14 mouse cellular contexts compared by ENCODE assay signal in the genomic region with DNA sequence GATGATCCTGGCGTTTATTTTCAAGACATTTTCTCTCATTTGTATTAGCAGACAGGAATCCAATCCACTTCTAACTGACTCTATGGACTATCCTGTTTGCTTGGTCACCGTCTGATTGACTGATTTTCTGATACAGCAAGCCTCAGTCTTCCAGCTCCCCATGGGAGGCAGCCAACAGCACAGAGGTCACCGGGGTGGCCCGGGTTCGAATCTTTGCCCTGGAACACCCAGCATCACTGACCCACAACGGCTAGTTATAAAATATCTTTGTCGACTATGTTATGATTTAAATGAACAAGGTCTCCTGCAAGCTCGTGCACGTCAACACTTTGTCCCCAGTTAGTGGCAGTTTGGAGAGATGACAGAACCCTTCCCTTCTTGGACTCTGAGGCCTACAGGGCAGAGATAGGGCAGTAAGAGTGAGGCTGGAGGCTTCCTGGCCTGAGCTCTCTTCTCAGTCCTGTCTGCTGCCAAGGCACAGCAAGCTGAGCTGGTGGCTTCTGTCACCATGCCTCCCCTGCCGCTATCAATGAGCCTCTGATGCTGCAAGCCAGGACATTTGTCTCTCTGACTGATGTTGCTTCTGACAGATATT.
DNase-seq lines count a peak whose midpoint lies in the region; ATAC-seq and TF ChIP-seq lines count a peak whose summit lies in the region.
"Had no signal": no experiment of that assay in that cellular context is flagged by ENCODE, and none has a peak within 500 bp of the region (broad histone marks: within the 10 kb centered on the region; RNA-seq: fewer than 3 reads in every experiment).

No protein-coding gene starts in this region.

- 0 out of 2 replicates have a peak overlapping the region, but pooled peaks have one; percentile 3 for H3K9ac ChIP-seq in embryonic facial prominence, embryonic 13.5 days
- no peak overlapping the region for H3K9ac ChIP-seq in kidney, embryonic 16.5 days (replicated peaks; ENCODE audit: low read length)
- H3K9ac ChIP-seq: hindbrain, embryonic 14.5 days; limb, embryonic 15.5 days; lung, embryonic 15.5 days had no signal

- no peak overlapping the region for H3K4me2 ChIP-seq in embryonic facial prominence, embryonic 13.5 days
- no peak overlapping the region for H3K4me2 ChIP-seq in kidney, embryonic 16.5 days (replicated peaks; ENCODE audit: low read depth, low read length)
- H3K4me2 ChIP-seq: hindbrain, embryonic 14.5 days; limb, embryonic 15.5 days; lung, embryonic 15.5 days had no signal

- ATAC-seq in embryonic facial prominence, embryonic 13.5 days (ENCODE audit: insufficient number of reproducible peaks, insufficient read depth, low FRiP score, low TSS enrichment, low read depth): no peak
- ATAC-seq in kidney, embryonic 16.5 days (ENCODE audit: low FRiP score, low TSS enrichment): no peak

- peaks cover 5% of the 10 kb centered on the region; the same call in 1 of the 2 replicates for H3K4me1 ChIP-seq in embryonic facial prominence, embryonic 13.5 days
- peaks cover 10% of the 10 kb centered on the region; the same call in 1 of the 2 replicates for H3K4me1 ChIP-seq in embryonic facial prominence, embryonic 10.5 days
- no peaks in the 10 kb centered on the region for H3K4me1 ChIP-seq in kidney, adult 2 months (ENCODE audit: control insufficient read depth, insufficient read depth, low read length)
- H3K4me1 ChIP-seq in kidney, embryonic 16.5 days (ENCODE audit: insufficient read depth, low read length): peaks cover 7% of the 10 kb centered on the region; the same call in 1 of the 2 replicates

- TF ChIP-seq CTCF in kidney, adult 2 months (conservative IDR thresholded peaks at IDR 0.05; ENCODE audit: insufficient read depth, insufficient read length, low read depth, low read length): no peak

- no peak for DNase-seq in embryonic facial prominence, embryonic 10.5 days (ENCODE audit: low spot score)
- peak; percentile 78 for DNase-seq in kidney, adult 2 months
- peak; percentile 43 to 45 for DNase-seq in heart, adult 9 months (ENCODE audit: low spot score in 2 of 2)
- peak; percentile 38 to 72 for DNase-seq in kidney, postnatal 36 days
- DNase-seq in left cerebral cortex, adult 8-10 months (ENCODE audit: low spot score in 2 of 2): no peak
- DNase-seq in urinary bladder, postnatal 10 days (ENCODE audit: low spot score): no peak
- DNase-seq: adrenal gland, postnatal 25 days; thymus, adult 18-20 months had no signal

- no peak overlapping the region for H3K4me3 ChIP-seq in embryonic facial prominence, embryonic 13.5 days
- H3K4me3 ChIP-seq in embryonic facial prominence, embryonic 10.5 days: no peak overlapping the region
- no peak overlapping the region for H3K4me3 ChIP-seq in kidney, adult 2 months (ENCODE audit: insufficient read depth, low read depth, low read length)
- no peak overlapping the region for H3K4me3 ChIP-seq in kidney, embryonic 16.5 days (ENCODE audit: low read length)
- H3K4me3 ChIP-seq: limb, embryonic 15.5 days; lung, embryonic 15.5 days; megakaryocyte, embryonic 14.5 days had no signal

- H3K27ac ChIP-seq in embryonic facial prominence, embryonic 13.5 days: no peak overlapping the region
- H3K27ac ChIP-seq in embryonic facial prominence, embryonic 10.5 days (replicated peaks): no peak overlapping the region
- no peak overlapping the region for H3K27ac ChIP-seq in kidney, adult 2 months (ENCODE audit: insufficient read depth, low read depth, low read length)
- H3K27ac ChIP-seq in kidney, embryonic 16.5 days (ENCODE audit: low read length): no peak overlapping the region
- H3K27ac ChIP-seq: hindbrain, embryonic 14.5 days; limb, embryonic 15.5 days; lung, embryonic 15.5 days had no signal

- no peaks in the 10 kb centered on the region for H3K36me3 ChIP-seq in embryonic facial prominence, embryonic 13.5 days
- H3K36me3 ChIP-seq in embryonic facial prominence, embryonic 10.5 days (replicated peaks): peaks cover 12% of the 10 kb centered on the region; the same call in 1 of the 2 replicates
- H3K36me3 ChIP-seq in kidney, adult 2 months (ENCODE audit: control insufficient read depth, insufficient read depth, low read length): no peaks in the 10 kb centered on the region
- H3K36me3 ChIP-seq in kidney, embryonic 16.5 days (ENCODE audit: insufficient read depth, low read length): no peaks in the 10 kb centered on the region
- H3K36me3 ChIP-seq: limb, embryonic 15.5 days; lung, embryonic 15.5 days had no signal

- no peak for TF ChIP-seq POLR2A in kidney, adult 2 months (IDR thresholded peaks at IDR 0.05; ENCODE audit: low read depth, low read length)

- no peaks in the 10 kb centered on the region for H3K9me3 ChIP-seq in embryonic facial prominence, embryonic 13.5 days
- no peaks in the 10 kb centered on the region for H3K9me3 ChIP-seq in embryonic facial prominence, embryonic 10.5 days
- H3K9me3 ChIP-seq in kidney, embryonic 16.5 days (ENCODE audit: low read length): no peaks in the 10 kb centered on the region
- H3K9me3 ChIP-seq: limb, embryonic 15.5 days; lung, embryonic 15.5 days; megakaryocyte, embryonic 14.5 days had no signal

- H3K27me3 ChIP-seq in embryonic facial prominence, embryonic 13.5 days: no peaks in the 10 kb centered on the region
- H3K27me3 ChIP-seq in embryonic facial prominence, embryonic 10.5 days (replicated peaks; ENCODE audit: low read depth, poor library complexity, severe bottlenecking): no peaks in the 10 kb centered on the region
- H3K27me3 ChIP-seq in kidney, adult 2 months (replicated peaks; ENCODE audit: control insufficient read depth, insufficient read depth, low read length): no peaks in the 10 kb centered on the region
- no peaks in the 10 kb centered on the region for H3K27me3 ChIP-seq in kidney, embryonic 16.5 days (ENCODE audit: insufficient read depth, low read length)
- H3K27me3 ChIP-seq: limb, embryonic 15.5 days; lung, embryonic 15.5 days; megakaryocyte, embryonic 14.5 days had no signal

- WGBS in embryonic facial prominence, embryonic 13.5 days: 91% methylated on average over 10 of the region's 10 CpGs
- 91% methylated on average over 10 of the region's 10 CpGs for WGBS in embryonic facial prominence, embryonic 10.5 days
- 81% methylated on average over 10 of the region's 10 CpGs for WGBS in kidney, adult 2 months
- 78% methylated on average over 10 of the region's 10 CpGs for WGBS in kidney, embryonic 16.5 days

Comparison
In these comparisons a context has a peak if more than half of its experiments do, and no peak if none do; other contexts are left out.
1. DNase-seq: peak in kidney, adult 2 months (single experiment), heart, adult 9 months (2 of 2) and kidney, postnatal 36 days (2 of 2); none in embryonic facial prominence, embryonic 10.5 days (single experiment), left cerebral cortex, adult 8-10 months (0 of 2) and urinary bladder, postnatal 10 days (single experiment).